Mouse (Mus musculus) embryonic facial prominence, embryonic 11.5 days (tissue): ENCODE results near the gene Saxo1. TPM values are rescaled to one million over a fixed set of nuclear protein-coding genes. Genes with fewer than 3 reads are reported as not detected.
A peak's percentile ranks its signal among the peaks of the same experiment; 100 is the strongest.

ENCODE experiments used
- ATAC-seq: fragments of 200-750 bp; cut with Nextera tagmentation; replicated peaks from 2 replicates; pipeline ENCODE4 v1.8.0; 2017; ENCODE audit warnings: low read depth; ENCODE audit not compliant: insufficient number of reproducible peaks, low FRiP score, low TSS enrichment
- DNase-seq: peaks from one replicate; pipeline ENCODE4 v3.0.0-alpha.2; 2015; ENCODE audit warnings: low spot score
- H3K27ac ChIP-seq: fragments of 300-500 bp; sonication (generic); replicated peaks from 2 replicates; pipeline ENCODE4 v1.5.1; 2014; ENCODE audit warnings: mild to moderate bottlenecking, low read depth, low read length, control low read depth
- H3K27me3 ChIP-seq: fragments of 300-500 bp; sonication (generic); 2 replicates; pipeline ENCODE4 v1.6.1; 2014; ENCODE audit warnings: mild to moderate bottlenecking, low read length, moderate library complexity, mixed read lengths; ENCODE audit not compliant: control insufficient read depth, insufficient read depth
- H3K36me3 ChIP-seq: fragments of 300-500 bp; sonication (generic); replicated peaks from 2 replicates; pipeline ENCODE4 v1.6.1; 2014; ENCODE audit warnings: low read depth, mild to moderate bottlenecking, low read length, moderate library complexity, mixed read lengths; ENCODE audit not compliant: control insufficient read depth, insufficient read depth
- H3K4me1 ChIP-seq: fragments of 300-500 bp; sonication (generic); 2 replicates; pipeline ENCODE4 v1.6.1; 2014; ENCODE audit warnings: low read length, mixed read lengths; ENCODE audit not compliant: control insufficient read depth, insufficient read depth
- H3K4me2 ChIP-seq: fragments of 300-500 bp; sonication (generic); 2 replicates; pipeline ENCODE4 v1.6.1; 2014; ENCODE audit warnings: low read depth, mild to moderate bottlenecking, control low read depth, low read length, moderate library complexity
- H3K4me3 ChIP-seq: fragments of 300-500 bp; sonication (generic); 2 replicates; pipeline ENCODE4 v1.5.1; 2014; ENCODE audit warnings: low read depth, low read length, control low read depth
- H3K9ac ChIP-seq: fragments of 300-500 bp; sonication (generic); replicated peaks from 2 replicates; pipeline ENCODE4 v1.6.1; 2014; ENCODE audit warnings: mild to moderate bottlenecking, control low read depth, low read length
- H3K9me3 ChIP-seq: fragments of 300-500 bp; sonication (generic); replicated peaks from 2 replicates; pipeline ENCODE4 v1.6.1; 2016; ENCODE audit warnings: mild to moderate bottlenecking, low read length, inconsistent platforms, mixed read lengths; ENCODE audit not compliant: control insufficient read depth
- WGBS: fragments of 180-500 bp; shearing (Covaris S2); extraction: QIAGEN DNeasy Blood & Tissue Kit; methylation state at CpG from one replicate; pipeline ENCODE4 v1.1.7; 2014; 5-methylcytosine and 5-hydroxymethylcytosine counted together
- polyA plus RNA-seq: library from polyadenylated mRNA; unstranded; fragments of >200 nt; fragmentation: Nextera tagmentation; extraction: Ambion mirVana; gene quantifications from 2 replicates; pipeline ENCODE4 v1.2.1, GENCODE M21; 2014

The Saxo1 gene
- polyA plus RNA-seq = not detected in 2 replicates

- Histone ChIP-seq H3K9ac (no peak within 1 kb of the TSS), H3K27ac (no peak within 1 kb of the TSS), H3K4me3 (no peak within 1 kb of the TSS), H3K27me3 (no peaks in the 10 kb centered on the region), H3K4me2 (no peak within 1 kb of the TSS), H3K36me3 (no peaks in the 10 kb centered on the region), H3K4me1 (no peaks in the 10 kb centered on the region), H3K9me3 (no peaks in the 10 kb centered on the region)
- ATAC-seq (no peak), DNase-seq (no peak)
- 91% methylated on average over 7 of the region's 7 CpGs for WGBS
These were observed at the start of gene Saxo1 for GRCm38 (mm10) chr4:86558228-86558627. Saxo1 (minus strand) TSS chr4:86558328.

GRCm38 (mm10) chr4:86591304-86591703 is 33.2 kb upstream of the Saxo1 start:
- 96% methylated on average over 2 of the region's 2 CpGs for WGBS
- H3K4me3 ChIP-seq = no peak overlapping the region
- H3K36me3 ChIP-seq = no peaks in the 10 kb centered on the region; the same call in 1 of the 2 replicates
- H3K27me3 ChIP-seq = no peaks in the 10 kb centered on the region
- DNase-seq (no peak), ATAC-seq (no peak)
- H3K4me1 ChIP-seq = no peaks in the 10 kb centered on the region
- no peak overlapping the region for H3K9ac ChIP-seq
- no peaks in the 10 kb centered on the region for H3K9me3 ChIP-seq
- no peak overlapping the region for H3K4me2 ChIP-seq
- H3K27ac ChIP-seq = no peak overlapping the region

GRCm38 (mm10) chr4:86588236-86588635 is 30.1 kb upstream of the Saxo1 start:
- Histone ChIP-seq H3K27me3 (no peaks in the 10 kb centered on the region), H3K4me2 (no peak overlapping the region), H3K9ac (no peak overlapping the region), H3K27ac (no peak overlapping the region), H3K36me3 (peaks cover 5% of the 10 kb centered on the region), H3K4me1 (no peaks in the 10 kb centered on the region), H3K4me3 (no peak overlapping the region), H3K9me3 (no peaks in the 10 kb centered on the region)
- no peak for ATAC-seq
- DNase-seq = no peak
- 86% methylated on average over 3 of the region's 3 CpGs for WGBS

GRCm38 (mm10) chr4:86580591-86580990 is 22.5 kb upstream of the Saxo1 start:
- no peak overlapping the region for H3K4me3 ChIP-seq
- H3K36me3 ChIP-seq = peaks cover 3% of the 10 kb centered on the region
- 89% methylated on average over 3 of the region's 3 CpGs for WGBS
- no peaks in the 10 kb centered on the region for H3K27me3 ChIP-seq
- no peaks in the 10 kb centered on the region for H3K9me3 ChIP-seq
- DNase-seq (no peak), ATAC-seq (no peak)
- no peak overlapping the region for H3K27ac ChIP-seq
- H3K9ac ChIP-seq = no peak overlapping the region
- H3K4me2 ChIP-seq = no peak overlapping the region
- H3K4me1 ChIP-seq = no peaks in the 10 kb centered on the region

GRCm38 (mm10) chr4:86580056-86580455 is 21.9 kb upstream of the Saxo1 start:
- H3K9me3 ChIP-seq = no peaks in the 10 kb centered on the region
- WGBS = 66% methylated on average over 4 of the region's 4 CpGs
- H3K27ac ChIP-seq = no peak overlapping the region
- ATAC-seq = no peak
- no peak overlapping the region for H3K4me2 ChIP-seq
- DNase-seq = no peak
- H3K4me3 ChIP-seq = no peak overlapping the region
- H3K4me1 ChIP-seq = no peaks in the 10 kb centered on the region
- H3K9ac ChIP-seq = no peak overlapping the region
- H3K36me3 ChIP-seq = peaks cover 3% of the 10 kb centered on the region
- H3K27me3 ChIP-seq = no peaks in the 10 kb centered on the region

- H3K36me3 ChIP-seq = no peaks in the 10 kb centered on the region; the same call in 1 of the 2 replicates
- H3K4me1 ChIP-seq = no peaks in the 10 kb centered on the region
- H3K4me3 ChIP-seq = peak overlapping the region; percentile 88
- peak overlapping the region; percentile 64 for H3K4me2 ChIP-seq
- DNase-seq = no peak
- H3K27ac ChIP-seq = no peak overlapping the region
- peak overlapping the region; percentile 92 for H3K9ac ChIP-seq
- H3K27me3 ChIP-seq = no peaks in the 10 kb centered on the region
- no peak for ATAC-seq
- 11% methylated on average over 11 of the region's 11 CpGs for WGBS
- H3K9me3 ChIP-seq = no peaks in the 10 kb centered on the region
These were observed 18.6 kb upstream of the Saxo1 start for GRCm38 (mm10) chr4:86576630-86577225.

- no peaks in the 10 kb centered on the region for H3K4me1 ChIP-seq
- H3K27me3 ChIP-seq = no peaks in the 10 kb centered on the region
- no peaks in the 10 kb centered on the region for H3K9me3 ChIP-seq
- H3K4me2 ChIP-seq = peak overlapping the region; percentile 64
- H3K4me3 ChIP-seq = peak overlapping the region; percentile 88
- peak overlapping the region; percentile 92 for H3K9ac ChIP-seq
- ATAC-seq (no peak), DNase-seq (peak; percentile 47)
- 0% methylated on average over 20 of the region's 20 CpGs for WGBS
- peak overlapping the region; percentile 92 for H3K27ac ChIP-seq
- no peaks in the 10 kb centered on the region; the same call in 1 of the 2 replicates for H3K36me3 ChIP-seq
These were observed 18.0 kb upstream of the Saxo1 start for GRCm38 (mm10) chr4:86576120-86576541.

- H3K36me3 ChIP-seq = no peaks in the 10 kb centered on the region
- peak; percentile 96 for DNase-seq
- peak within 1 kb of the TSS; percentile 92 for H3K9ac ChIP-seq
- peak within 1 kb of the TSS; percentile 92 for H3K27ac ChIP-seq
- H3K4me1 ChIP-seq = no peaks in the 10 kb centered on the region
- peak within 1 kb of the TSS; percentile 64 for H3K4me2 ChIP-seq
- H3K9me3 ChIP-seq = no peaks in the 10 kb centered on the region
- WGBS = under 1% methylated on average over 53 of the region's 53 CpGs
- peak within 1 kb of the TSS; percentile 88 for H3K4me3 ChIP-seq
- no peaks in the 10 kb centered on the region for H3K27me3 ChIP-seq
- peak; percentile 93 for ATAC-seq
These were observed 17.3 kb upstream of the Saxo1 start, which contains the start of gene Rraga for GRCm38 (mm10) chr4:86575283-86575983. Rraga (plus strand) TSS chr4:86575668.
